Mouse (Mus musculus) cerebellum, adult 2 months (tissue): ENCODE measurements around the gene Pdzk1ip1. TPM values are rescaled to one million over a fixed set of nuclear protein-coding genes. Genes with fewer than 3 reads are reported as not detected.
A peak's percentile ranks its signal among the peaks of the same experiment; 100 is the strongest.

Experiments used
- DNase-seq, 2 experiments: peaks; one replicate each; pipeline ENCODE4 v3.0.0; 2021
- H3K27ac ChIP-seq: fragments of 200-500 bp; 2 replicates; pipeline ENCODE4 v1.5.1; 2012; ENCODE audit warnings: low read length, control low read depth, inconsistent platforms; ENCODE audit not compliant: insufficient read depth
- H3K27me3 ChIP-seq: fragments of 200-500 bp; 2 replicates; pipeline ENCODE4 v1.6.1; 2012; ENCODE audit warnings: inconsistent platforms, mild to moderate bottlenecking, low read length, moderate library complexity; ENCODE audit not compliant: control insufficient read depth, insufficient read depth
- H3K4me1 ChIP-seq: fragments of 200-500 bp; 2 replicates; pipeline ENCODE4 v1.6.1; 2011; ENCODE audit warnings: low read length; ENCODE audit not compliant: control insufficient read depth, insufficient read depth
- H3K4me3 ChIP-seq: fragments of 200-500 bp; replicated peaks from 2 replicates; pipeline ENCODE3; 2011; ENCODE audit warnings: mild to moderate bottlenecking, low read depth, low read length, control low read depth; ENCODE audit not compliant: insufficient read depth
- CTCF ChIP-seq: fragments of 200-500 bp; IDR thresholded peaks from 2 replicates; pipeline ENCODE4 v1.5.1; 2011; ENCODE audit warnings: low read depth, mild to moderate bottlenecking, control low read depth, low read length, moderate library complexity, borderline replicate concordance; ENCODE audit not compliant: insufficient read depth
- POLR2A ChIP-seq: fragments of 200-500 bp; IDR thresholded peaks from 2 replicates; pipeline ENCODE4 v1.6.1; 2011; ENCODE audit warnings: low read length, control low read depth, borderline replicate concordance; ENCODE audit not compliant: insufficient read depth
- WGBS: fragments of 180-500 bp; shearing (Covaris S2); methylation state at CpG from one replicate; pipeline ENCODE4 v1.1.7; 2018; 5-methylcytosine and 5-hydroxymethylcytosine counted together
- polyA plus RNA-seq: library from polyadenylated mRNA; depleted of rRNA; stranded (reverse); fragments of >200 nt; gene quantifications from 2 replicates; pipeline ENCODE4 v1.2.3, GENCODE M21; 2012

The Pdzk1ip1 gene
- polyA plus RNA-seq, 1 experiment = 0.74 TPM

DNA sequence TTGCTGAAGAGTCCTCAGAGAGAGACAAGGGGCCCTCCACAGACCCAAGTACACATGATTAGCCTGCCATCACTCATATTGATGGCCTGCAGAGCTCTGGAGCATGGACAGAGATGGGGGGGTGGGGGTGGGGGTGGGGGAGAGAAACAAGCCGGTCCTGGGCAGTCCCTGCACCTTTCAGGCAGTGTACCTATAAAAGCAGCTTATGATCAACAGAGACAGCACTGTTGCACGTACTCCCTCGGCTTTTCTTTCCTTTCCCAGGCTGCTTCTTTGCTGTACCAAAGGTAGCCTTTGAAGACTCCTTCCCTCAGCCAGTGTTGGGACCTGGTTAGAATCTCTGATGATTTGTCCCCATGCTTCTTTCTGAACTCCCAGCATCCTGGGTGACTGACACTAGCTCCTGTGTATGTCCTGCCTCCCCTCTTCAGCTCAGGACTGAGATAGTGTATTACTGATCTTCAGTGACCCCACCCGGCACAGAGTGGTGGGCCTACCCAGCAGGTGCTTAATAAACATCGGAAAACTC is 8.6 kb upstream of the Pdzk1ip1 start:
- TF ChIP-seq CTCF (no peak), POLR2A (no peak)
- no peaks in the 10 kb centered on the region for H3K4me1 ChIP-seq
- H3K27ac ChIP-seq = no peak overlapping the region
- no peak for DNase-seq
- 25% methylated on average over 5 of the region's 5 CpGs for WGBS
- no peak overlapping the region for H3K4me3 ChIP-seq
- no peaks in the 10 kb centered on the region for H3K27me3 ChIP-seq

DNA sequence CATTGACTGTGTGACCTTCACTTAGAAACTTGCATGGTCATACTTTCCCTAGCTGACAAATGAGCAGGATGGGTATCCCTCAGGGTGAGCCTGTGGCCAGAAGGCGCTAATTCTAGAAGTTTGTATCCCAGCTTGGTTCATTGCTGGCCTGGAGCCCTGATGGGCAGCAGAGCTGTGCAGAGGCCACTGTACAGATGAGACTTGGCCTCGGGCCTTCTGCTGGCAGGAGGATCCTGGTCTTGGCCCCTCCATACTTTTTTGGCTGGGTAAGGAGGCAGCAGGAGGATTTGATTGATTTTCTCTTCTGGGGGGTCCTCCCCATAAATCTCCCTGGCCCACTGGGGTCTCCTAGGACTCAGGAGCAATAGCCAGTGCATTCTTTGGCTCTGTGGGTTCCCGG is 5.5 kb upstream of the Pdzk1ip1 start:
- no peak overlapping the region for H3K4me3 ChIP-seq
- 14% methylated on average over 3 of the region's 3 CpGs for WGBS
- H3K27ac ChIP-seq = no peak overlapping the region
- H3K4me1 ChIP-seq = no peaks in the 10 kb centered on the region
- H3K27me3 ChIP-seq = no peaks in the 10 kb centered on the region; the same call in 1 of the 2 replicates
- DNase-seq = no peak
- TF ChIP-seq CTCF (no peak), POLR2A (no peak)

DNA sequence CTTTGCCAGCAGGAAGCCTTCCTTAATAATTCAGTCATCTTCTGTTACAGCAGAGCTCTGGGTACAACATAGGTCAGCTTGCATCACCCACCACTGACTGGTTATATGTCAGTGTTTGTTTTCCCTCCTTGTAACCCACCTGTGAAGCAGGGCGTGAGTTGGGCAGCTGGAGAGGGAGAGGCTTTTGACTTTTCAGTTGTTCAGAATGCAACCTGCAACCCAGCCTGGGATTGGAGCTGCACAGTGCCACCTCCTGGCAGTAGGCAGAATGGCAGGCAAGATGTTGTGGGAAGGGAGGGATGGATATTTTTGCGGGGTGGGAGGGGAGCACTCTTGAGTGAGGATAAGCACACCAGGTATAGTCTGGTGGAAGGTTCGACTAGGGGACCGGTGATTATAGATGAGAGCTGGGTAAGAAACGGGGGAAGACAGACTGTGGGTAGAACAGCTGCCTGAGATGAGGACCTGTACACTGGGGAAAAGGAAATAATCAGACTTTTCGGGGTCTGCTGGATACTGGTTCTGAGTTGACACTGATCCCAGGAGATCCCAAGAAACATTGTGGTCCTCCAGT is 2.9 kb upstream of the Pdzk1ip1 start:
- WGBS = 20% methylated on average over 6 of the region's 6 CpGs
- H3K4me3 ChIP-seq = no peak overlapping the region
- no peaks in the 10 kb centered on the region for H3K4me1 ChIP-seq
- no peak overlapping the region for H3K27ac ChIP-seq
- TF ChIP-seq CTCF = peak; percentile 89
- TF ChIP-seq POLR2A = no peak
- peak; percentile 8 to 45 for DNase-seq
- no peaks in the 10 kb centered on the region; the same call in 1 of the 2 replicates for H3K27me3 ChIP-seq

DNA sequence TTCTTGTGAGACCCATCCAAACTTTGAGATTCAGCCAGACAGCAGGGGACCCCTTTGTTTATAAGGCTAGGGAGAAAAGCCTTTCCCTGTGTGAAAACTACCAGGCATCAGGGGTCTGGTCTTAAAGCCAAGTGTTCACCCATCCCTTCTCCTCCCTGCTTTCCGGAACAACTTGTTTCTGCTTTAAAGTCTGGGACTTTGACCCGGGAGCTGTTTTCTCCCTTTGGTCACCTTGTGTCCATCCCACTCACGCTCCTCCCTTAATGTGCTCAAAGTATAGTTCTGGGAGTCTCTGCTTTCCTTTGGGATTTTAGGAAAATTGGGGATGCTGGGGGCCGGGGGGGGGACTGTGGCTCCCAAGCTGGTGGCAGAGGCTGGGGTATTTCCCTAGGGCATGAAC is 2.3 kb upstream of the Pdzk1ip1 start:
- DNase-seq = no peak
- Histone ChIP-seq H3K4me3 (no peak overlapping the region), H3K27ac (no peak overlapping the region), H3K4me1 (no peaks in the 10 kb centered on the region), H3K27me3 (no peaks in the 10 kb centered on the region; the same call in 1 of the 2 replicates)
- WGBS = 60% methylated on average over 4 of the region's 4 CpGs
- no peak for TF ChIP-seq CTCF

DNA sequence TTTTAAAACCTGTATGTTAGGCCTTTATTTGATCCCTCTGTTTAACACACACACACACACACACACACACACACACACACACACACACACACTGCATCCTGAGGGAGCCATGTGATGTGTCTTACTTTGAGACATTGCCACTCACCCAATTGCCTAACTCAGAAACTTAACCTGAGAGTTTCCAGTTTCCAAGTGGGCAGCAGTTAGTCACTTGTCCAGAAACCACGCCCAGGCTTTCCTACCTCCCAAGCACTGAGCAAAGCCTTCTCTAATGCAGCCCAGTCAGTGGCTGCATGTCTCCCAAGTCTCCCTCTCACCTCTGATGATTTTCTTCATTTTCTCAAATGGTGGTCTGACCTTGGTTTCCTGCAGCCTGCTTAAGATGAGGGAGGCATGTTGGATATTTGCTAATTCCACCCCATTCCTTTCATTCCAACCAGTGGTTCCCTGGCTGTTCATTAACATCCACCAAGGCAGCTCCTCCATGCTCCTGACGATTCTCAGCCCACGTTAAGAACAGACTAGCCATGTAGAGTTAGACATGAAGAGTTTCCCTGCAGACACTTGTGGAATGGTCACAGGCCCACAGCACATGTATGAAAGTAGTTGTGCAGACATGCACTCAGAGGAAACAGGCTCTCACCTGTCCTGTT is 1.6 kb upstream of the Pdzk1ip1 start:
- DNase-seq = no peak
- WGBS = 63% methylated on average over 3 of the region's 3 CpGs
- H3K27me3 ChIP-seq = no peaks in the 10 kb centered on the region; the same call in 1 of the 2 replicates
- H3K4me1 ChIP-seq = no peaks in the 10 kb centered on the region
- H3K27ac ChIP-seq = no peak overlapping the region
- TF ChIP-seq POLR2A = no peak
- TF ChIP-seq CTCF = no peak
- no peak overlapping the region for H3K4me3 ChIP-seq

DNA sequence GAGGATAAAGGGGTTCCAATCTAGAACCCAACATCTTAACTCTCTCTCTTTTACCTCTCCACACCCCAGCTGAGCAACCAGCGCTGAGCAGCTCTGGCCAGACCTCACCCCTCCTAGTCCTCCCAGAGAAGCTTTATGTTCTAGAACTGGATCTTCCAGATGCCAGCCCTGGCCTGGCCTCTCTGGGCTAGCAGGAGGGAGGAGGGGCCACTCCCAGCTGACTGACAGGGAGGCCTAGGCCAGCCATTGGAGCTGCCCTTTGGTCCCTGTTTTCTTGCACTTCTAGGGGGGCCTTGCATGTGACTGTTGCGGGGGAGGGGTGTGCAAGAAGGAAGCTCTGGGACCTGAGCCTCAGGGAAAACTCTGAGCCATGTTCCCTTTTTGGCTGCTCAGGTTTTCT is 2.1 kb downstream of the Pdzk1ip1 start:
- WGBS = 72% methylated on average over 2 of the region's 2 CpGs
- Histone ChIP-seq H3K27me3 (no peaks in the 10 kb centered on the region; the same call in 1 of the 2 replicates), H3K27ac (no peak overlapping the region), H3K4me1 (no peaks in the 10 kb centered on the region), H3K4me3 (no peak overlapping the region)
- TF ChIP-seq POLR2A = no peak
- TF ChIP-seq CTCF = no peak
- no peak for DNase-seq

DNA sequence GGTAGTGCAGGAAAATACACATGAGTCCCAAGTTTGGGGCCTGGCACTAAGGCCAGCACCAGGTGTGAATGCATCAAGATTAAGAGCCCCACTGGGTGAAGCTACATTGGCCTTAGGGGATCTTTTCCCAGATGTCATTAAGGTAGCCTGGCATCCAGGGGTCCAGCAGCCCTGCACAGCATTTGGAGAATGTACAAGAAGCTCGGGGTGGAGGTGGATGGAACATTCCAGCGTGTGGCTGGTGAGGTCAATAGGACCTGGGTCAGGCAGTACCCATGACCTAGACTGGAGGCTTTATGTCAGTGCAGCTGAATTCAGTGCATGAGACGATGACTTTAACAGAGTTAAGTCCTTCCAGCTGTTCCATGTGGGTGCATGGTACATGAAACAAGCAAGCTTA is 3.3 kb downstream of the Pdzk1ip1 start:
- TF ChIP-seq CTCF = no peak
- TF ChIP-seq POLR2A = no peak
- H3K4me1 ChIP-seq = peaks cover 3% of the 10 kb centered on the region; the same call in 1 of the 2 replicates
- H3K27ac ChIP-seq = no peak overlapping the region
- H3K4me3 ChIP-seq = no peak overlapping the region
- H3K27me3 ChIP-seq = peaks cover 2% of the 10 kb centered on the region; the same call in 1 of the 2 replicates
- WGBS = 80% methylated on average over 3 of the region's 3 CpGs
- DNase-seq = no peak

DNA sequence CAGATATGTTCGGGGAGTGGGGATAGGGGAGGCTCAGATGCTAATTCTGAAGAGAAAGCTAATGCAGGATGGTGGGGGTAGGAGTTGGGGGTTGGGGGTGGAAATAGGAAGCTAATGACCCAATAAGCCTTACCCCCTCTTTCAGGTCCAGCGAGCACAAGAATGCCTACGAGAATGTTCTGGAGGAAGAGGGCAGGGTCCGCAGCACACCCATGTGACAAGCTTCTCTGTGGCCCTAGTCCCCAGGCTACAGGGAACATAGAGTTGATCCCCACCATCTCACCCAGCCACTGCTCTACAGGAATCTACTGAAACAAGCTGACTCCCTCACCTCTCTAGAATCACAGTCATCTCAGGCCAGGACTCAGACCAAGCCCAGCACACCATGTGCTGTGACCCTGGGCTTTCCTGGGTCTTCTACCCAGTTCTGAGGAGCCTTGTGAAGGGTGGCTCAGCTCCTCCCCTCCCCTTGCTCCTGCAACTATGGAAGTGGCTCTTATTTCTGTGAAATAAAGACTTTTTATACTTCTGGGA is 4.9 kb downstream of the Pdzk1ip1 start:
- Histone ChIP-seq H3K4me1 (peaks cover 3% of the 10 kb centered on the region; the same call in 1 of the 2 replicates), H3K4me3 (no peak overlapping the region), H3K27ac (no peak overlapping the region), H3K27me3 (peaks cover 2% of the 10 kb centered on the region; the same call in 1 of the 2 replicates)
- 79% methylated on average over 4 of the region's 4 CpGs for WGBS
- no peak for TF ChIP-seq POLR2A
- TF ChIP-seq CTCF = no peak
- DNase-seq = no peak
